Mouse (Mus musculus) frontal cortex, postnatal 25 days (tissue): ENCODE measurements around the gene Plekhg6.

Experiments used
- DNase-seq, 2 experiments: peaks; one replicate each; pipeline ENCODE4 v3.0.0; 2022; ENCODE audit warnings: low spot score in 2 of 2

The Plekhg6 gene

DNA sequence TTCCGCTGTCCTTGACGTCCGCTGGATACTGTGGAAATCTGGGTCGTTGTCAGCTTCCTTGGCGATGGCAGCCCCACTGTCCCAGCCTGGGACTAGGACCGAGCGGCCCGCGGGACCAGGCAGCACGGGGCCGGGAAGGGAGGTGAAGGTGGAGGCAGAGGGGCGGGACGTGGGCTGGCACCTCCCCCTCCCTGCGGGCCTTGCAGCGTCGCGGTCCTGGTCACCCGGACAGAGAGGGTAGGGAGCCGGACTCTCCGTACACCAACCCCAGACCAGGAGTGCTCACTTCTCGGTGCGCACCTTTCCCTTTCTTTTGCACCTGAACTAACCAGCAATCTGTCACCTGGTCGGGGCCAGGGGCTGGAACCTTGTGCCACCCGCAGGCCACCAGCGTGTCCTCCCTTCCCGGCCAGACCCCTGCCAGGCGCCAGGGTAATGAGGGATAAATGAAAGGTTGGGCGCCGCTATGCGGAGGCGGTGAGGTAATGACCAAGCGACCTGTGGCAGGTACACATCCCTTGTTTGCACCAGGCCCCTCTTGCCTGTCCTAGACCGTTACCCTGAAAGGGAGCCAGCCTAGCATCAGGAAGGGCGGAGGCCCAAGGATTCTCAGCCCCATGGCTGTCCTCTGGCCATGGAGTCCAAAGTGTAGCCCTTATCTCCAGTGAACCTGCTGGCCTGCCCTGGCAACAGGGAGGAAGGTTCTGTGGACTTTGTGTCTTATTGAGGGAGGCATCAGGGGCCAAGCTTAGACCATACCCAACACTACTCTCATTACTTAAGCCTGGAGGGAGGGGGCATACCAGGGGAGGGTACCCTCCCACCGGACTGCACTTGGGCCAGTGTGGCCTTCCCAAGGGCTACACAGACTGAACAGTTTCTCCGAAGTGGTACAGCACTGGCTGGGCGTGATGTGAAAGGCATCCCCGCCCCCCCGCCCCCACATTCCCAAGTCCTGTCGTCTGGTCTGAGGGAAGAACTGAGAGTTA lies at the start of gene Plekhg6:
Plekhg6 (minus strand) TSS at position 422 of the 989 bp plus-strand sequence.
- DNase-seq = no peak

DNA sequence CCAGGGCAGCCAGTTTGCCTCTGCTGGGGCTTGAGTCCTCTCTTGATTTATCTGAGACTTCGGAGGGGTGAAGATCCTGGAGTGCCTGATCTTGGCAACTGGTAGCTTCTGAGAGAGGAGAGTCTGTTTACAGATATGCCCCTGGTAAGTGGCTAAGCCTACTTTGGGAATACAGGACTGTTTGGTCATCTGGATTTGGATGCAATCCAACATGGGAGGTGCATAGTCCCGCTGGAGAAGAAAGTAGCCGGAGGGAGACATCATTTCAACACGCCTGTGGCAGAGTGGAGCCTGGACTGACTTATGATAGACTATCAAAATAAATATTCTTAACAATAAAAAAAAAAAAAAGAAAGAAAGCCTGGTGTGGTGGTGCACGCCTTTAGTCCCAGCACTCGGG lies 49.1 kb upstream of the Plekhg6 start:
- no peak for DNase-seq

DNA sequence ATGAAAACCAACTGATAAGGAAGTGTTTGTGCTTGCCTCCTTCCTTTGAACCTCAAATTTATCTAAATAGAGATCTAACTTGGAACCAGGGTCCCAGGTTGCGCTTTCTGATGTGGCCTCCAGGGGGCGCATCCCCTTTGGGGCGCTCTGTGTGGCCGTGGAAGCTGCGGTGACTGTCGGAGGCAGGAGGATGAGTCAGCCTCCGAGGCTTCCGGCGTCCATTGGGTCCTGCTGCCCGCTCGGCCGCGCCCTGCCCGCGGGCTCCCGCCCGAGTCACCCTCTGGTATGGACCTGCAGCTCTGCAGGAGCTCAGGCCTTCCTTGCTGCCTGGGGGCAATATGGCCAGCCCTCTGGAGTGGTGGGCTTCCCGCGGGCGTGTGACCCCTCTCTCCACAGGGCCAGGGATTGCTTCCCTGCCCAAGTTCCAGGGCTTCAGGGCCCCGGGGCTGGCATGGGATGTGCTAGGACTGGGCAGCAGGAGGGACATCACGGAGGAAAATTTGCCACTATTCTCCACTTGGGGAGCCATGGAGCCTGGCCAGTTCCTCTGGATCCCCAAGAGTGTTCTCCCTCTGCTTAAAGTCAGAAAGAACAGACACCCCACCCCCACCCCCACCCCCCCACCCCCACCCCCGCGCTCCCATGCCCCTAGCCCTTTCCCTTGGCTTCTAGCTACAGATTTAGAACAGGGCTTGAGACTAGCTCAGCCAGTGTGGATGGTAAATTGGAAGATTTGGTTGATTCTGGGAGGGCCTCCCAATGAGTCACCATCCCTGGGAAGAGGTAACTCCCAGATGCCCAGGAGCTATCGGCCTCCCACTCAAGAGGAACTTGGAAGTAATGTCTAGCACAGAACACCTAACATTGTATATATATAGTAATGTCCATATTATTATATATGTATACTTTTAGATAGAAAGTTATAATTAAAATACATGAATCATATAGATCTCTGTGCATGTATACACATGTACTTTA lies 46.1 kb upstream of the Plekhg6 start:
- peak; percentile 64 to 69 for DNase-seq

DNA sequence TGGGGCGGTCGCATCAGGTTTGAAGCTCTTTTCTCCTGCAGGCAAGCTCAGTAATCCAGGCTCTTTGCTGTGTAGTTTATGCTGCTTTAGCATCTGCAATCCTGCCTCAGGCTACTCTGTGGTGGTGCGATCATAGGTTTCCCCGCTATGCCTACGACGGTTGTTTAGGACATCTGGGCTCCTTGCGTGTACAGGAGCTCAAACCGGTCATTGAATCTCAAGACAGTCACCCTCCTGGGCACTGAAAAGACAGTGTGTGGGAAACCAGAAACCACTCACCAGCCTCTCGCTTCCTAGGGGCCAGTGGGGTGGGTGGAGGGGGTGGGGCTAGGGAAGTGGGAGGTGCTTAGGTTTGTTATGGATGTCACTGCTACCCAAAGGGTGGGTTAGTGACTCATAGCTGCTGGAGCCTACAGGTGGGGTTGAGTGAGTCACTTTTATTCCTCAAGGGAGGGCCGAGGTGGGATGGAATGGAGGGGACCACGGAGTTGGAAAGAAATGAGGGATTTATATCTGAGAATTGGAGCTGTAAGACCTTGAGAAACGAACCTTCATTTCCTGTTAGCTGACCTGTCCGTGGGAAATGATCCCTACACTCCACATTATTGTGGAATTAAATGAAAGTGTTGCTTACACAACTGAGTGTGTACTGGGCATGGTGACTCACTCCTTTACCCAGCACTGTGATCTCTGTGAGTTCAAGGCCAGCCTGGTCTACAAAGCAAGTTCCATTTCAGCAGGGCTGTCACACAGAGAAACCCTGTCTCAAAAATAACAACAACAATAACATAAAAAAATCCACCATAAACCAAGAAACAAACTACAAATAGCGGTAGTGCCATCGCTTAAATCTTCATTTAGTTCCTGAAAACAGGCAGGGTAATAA lies 44.9 kb upstream of the Plekhg6 start:
- DNase-seq = no peak

DNA sequence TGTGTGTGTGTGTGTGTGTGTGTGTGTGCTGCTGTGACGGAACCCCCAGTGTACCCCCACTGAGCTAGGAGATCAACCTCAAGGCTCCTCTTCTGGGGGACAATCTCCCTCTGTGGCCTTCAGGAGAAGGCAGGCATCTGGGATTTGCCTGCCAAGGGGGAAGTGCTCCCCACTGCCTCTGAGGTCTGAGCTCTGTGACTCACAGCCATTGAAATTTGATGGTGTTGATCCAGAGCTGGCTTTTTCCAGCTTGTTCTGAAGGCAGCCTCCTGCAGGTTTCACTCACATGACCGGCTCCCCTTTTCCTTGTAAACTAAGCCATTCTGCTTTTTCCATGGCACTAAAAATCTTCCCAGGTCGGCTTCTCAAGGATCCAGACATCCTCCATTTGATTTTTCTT lies 43.6 kb upstream of the Plekhg6 start:
- DNase-seq = no peak

DNA sequence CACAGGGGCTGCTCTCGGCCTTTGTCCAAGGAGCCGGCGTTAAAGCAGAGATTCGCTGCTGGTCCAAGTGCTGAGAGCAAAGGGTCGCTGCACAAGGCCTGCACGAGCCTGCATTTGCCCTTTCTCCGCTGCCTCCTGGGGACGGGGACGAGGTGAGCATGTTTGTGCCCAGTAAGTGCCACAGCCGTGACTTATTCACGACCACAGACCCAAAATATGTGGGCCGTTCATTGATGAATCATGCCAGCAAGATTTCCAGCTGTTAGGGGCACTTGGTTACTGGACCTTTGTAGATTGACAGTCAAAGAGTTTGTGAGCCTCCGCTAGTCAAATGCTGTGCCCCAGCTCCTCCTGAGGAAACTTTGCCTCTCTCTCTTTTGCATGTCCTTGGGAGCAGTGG lies 42.9 kb upstream of the Plekhg6 start:
- no peak for DNase-seq

DNA sequence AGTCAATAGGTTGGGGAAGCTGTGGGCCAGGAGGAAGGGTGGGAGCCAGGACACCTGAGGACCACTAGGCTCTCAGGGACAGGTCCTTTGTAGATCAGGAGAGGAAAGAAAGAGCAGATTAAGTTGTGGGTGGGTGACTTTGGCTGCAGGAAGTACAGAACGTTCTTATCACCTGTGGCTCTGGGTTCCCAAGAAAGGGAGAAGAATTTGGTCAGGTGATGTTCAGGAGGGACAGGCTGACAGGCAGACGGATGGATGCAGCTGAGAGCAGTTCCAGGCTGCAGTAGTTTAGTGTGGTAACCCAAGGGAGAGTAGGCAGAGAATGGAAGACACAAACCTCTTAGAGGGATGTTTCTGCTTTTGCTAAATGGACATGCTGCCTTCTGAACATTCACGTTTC lies 42.5 kb upstream of the Plekhg6 start:
- no peak for DNase-seq

DNA sequence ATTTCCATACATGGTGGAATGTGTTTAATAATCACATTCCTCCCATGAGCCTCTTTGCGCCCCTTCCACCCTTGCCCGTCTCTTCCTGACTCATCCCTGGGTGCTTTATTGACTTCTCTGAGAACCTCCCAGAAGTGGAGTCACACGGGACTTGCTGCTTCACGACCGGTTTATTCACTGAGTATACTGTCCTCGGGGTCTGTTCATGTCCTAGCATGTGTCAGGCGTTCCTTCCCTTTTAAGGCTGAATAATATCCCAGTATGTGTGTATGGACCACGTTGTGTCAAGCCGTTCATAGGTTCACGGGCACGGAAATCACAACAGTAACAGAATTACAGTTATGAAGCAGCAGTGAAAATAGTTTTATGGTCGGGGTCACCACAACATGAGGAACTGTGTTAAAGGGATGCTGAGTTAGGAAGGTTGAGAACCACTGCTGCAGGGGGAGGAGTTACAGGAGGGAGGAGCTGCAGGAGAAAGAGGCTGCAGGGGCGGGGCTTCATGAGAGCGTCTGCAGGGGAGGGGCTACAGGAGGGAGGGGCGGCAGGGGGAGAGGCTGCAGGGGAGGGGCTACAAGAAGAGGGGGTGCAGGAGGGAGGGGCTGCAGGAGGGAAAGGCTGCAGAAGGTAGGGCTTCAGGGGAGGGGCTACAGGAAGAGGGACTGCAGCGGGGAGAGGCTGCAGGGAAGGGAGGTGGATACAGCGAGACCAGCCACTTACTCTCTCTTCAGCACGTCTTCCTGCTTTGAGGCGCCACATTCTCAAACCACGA lies 41.6 kb upstream of the Plekhg6 start:
- no peak for DNase-seq

DNA sequence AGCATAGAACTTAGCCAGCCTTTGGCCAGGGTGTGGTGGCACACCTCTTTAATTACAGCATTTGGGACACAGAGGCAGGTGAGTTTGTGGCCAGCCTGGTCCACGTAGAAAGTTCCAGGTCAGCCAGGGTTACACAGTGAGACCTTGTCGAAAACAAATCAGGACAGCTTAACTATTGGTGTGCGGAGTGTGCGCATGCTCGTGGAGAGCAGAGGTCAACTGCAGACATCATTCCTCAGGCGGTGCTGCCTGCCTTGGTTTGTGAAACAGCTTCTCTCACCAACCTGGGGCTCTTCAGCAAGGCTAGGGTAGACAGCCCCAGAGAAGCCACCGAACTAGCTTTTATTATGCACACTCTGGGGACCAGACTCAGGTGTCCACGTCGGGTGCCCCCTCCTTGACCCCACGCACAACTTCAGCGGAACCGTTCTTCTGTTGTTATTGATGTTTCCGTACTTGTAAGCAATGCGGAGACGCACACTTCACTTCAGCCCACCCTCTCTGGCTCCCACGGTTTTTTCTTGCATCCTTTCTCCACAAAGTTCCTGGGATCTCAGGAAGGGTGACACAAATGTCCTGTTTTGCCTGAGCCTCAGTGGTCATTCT lies 40.0 kb upstream of the Plekhg6 start:
- no peak for DNase-seq

DNA sequence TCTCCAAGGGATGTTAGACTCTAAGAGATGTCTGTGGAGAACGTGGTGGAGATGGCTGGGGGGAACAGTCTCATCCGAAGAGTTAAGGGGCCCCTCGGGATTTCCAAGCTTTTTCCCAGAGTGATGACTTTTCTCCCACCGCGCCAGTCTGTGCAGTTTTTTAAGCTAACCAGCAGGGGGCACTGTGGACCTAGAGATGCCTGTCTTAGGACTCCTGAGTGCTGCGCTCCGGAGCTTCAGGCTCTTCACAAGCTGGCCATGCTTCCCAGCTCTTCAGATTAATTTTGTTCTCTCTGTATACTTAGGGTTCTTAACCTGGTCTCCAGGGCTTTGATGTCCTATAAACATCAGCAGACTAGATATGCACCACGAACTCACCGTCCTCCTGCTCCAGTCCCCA lies 38.2 kb upstream of the Plekhg6 start:
- DNase-seq = peak; percentile 36 to 72

DNA sequence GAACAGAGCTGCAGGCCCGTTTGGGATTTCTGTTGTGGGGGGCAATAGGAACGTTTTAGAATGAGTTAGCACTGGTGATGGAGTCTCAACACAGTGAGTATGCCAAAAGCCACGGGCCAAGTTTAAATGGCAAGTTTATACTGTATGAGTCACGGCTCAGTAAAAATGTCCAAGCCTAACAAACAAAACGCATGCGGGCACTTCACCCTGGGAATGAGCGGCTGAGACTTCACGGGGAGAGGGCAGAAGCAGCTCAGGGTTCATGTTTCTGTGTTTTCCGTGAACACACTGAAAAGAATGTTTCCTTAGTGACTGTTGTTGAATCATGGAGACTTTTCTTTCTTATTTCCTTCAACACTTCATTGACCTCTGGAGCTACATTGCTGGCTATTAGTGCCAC lies 32.7 kb upstream of the Plekhg6 start:
- DNase-seq = no peak

DNA sequence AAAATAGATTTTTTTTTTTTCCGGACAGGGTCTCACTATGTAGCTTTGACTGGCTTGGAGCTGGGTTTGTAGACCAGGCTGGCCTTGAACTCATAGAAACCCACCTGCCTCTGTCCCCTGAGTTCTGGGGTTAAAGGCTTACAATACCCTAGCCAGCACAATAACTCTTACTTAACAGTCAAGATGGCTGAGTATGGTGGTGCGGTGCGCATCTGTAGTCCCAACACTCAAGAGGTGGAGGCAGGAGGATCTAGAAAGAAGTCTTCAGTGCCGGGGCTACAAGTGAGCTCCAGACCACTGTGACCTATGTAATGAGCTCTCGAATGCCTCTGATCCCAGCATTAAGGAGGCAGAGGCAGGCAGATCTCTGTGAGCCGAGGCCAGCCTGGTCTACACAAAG lies 31.1 kb upstream of the Plekhg6 start:
- DNase-seq = no peak

DNA sequence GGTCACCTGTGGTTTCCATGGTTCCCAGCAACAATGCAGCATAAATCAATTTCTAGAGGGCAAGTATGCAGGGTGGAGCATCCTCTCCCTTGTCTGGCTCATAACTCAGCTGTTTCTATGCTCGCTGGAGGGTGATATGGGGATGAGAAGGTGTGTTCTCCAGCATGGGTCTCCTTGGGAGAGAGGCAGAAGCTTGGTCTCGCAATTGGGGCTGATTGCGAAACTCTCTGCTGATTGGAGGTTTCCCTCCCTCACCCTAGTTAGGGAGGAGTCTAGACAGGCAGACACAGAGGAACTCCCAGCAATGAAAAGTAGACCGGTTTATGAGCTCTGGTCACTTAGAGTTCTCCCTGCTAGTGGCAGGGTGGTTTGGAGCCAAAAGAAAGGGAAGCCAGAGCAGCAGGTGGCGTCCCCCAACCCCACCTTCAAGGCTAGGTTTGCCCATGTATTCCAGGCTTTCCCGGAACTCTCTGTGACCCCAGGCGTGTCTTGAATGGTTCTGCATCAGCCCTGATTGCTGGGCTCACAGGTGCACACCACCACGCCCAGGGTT lies 30.5 kb upstream of the Plekhg6 start:
- no peak for DNase-seq

DNA sequence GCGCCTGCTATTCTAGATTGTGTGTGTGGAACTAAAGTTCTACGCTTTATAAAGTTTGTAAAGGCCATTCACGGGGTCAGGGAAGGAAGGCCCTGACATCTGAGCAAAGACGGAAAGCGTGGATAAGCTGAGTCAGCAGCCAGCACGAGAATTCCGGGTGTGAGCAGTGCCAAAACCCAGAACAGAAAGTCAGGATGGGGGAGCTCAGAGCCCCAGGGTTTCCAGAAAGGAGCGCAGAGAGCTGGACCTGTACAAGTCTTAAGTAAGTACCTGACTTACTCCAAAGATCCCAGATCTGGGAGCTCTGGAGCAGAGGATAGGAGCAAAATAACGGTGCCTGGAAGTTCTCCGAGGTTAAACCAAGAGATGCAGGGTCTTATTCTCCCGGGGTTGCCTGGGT lies 30.0 kb upstream of the Plekhg6 start:
- DNase-seq = no peak

DNA sequence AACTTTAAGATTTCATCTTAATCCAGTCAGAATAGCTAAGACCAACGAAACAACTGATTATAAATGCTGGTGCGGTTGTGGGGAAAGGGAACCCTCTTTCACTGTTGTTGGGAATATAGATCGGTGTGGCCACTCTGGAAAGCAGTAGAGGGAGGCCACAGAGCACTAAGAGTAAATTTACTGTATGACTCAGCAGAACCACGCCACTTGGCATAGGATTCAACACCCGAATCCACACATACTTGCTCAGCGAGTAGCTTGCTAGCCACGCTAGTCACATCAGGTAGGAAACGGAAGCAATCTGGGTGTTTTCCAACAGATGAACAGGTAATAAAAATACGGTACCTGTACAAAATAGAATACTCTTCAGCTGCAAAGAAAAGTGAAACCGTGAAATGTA lies 27.1 kb upstream of the Plekhg6 start:
- no peak for DNase-seq

DNA sequence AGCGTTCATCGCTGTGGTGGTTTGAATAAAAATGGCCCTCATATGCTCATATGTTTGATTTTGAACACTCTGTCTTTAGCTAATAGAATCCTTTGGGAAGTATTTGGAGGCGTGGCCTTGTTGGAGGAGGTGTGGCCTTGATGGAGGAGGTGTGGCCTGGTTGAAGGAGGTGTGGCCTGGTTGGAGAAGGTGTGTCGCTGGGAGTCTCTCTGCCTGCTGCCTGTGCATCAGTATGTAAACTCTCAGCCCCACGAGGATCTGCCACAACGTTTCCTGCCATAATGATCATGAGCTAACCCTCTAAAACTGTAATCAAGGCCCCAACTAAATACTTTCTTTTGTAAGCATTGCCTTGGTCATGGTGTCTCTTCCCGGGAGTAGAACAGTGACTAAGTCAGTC lies 26.6 kb upstream of the Plekhg6 start:
- DNase-seq = no peak

DNA sequence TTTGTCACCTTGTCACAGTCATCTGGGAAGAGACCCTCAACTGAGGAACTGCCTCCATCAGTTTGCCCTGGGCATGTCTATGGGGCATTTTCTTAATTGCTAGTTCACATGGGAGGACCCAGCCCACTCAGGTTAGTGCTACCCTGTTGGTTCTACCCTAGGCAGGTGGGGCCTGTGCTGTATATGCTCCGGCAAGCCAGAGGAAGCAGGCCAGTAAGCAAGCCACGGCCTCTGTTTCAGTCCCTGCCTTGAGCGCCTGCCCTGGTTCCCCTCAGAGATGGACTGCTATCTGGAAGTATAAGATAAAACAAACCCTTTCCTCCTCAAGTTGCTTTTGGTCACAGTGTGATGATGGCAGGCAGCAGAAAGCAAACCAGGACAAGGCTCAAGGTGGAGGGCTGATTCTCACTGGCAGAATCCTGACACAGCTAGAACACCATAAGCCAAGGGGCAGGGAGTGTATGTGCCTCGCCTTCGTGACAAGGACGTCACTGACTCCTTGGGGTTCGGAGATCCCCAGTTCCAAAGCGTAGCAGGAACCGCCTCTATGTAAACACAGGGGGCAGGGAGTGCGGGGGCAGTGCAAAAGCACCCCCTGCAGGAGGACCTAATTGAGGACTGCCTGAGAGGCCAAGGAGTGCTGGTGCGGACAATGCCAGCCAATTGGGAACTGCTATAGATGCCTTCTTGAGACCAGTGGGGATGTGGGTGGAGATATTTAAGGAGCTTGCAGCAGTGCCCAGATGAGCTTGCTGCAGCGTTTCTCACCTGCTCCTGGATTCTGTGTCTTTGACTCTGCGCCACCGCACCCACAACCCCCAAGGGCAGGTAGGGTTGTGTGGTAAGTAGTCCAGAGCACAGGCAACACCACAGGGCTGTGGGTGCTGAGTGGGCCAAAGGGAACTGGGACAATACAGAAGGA lies 25.1 kb upstream of the Plekhg6 start:
- DNase-seq = no peak

DNA sequence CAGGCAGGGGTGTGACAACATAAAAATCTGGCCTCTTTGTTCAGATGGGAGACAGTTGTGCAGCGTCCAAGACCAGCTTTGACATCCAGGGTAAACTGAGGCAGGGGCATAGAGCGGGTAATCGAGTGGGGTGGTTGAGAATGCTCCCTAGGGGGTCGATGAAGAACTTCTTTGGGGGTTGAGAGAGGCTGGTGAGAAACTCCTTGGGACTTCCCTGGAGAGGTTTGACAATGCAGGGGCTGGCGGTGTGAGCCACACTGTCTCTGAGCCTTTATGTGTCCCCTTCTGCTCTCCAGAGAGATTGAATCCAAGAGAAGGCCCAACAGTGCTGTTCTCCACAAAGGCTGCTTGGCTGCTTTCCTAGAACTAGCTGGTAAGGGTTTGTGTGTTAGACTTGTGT lies 9.3 kb upstream of the Plekhg6 start:
- no peak for DNase-seq

DNA sequence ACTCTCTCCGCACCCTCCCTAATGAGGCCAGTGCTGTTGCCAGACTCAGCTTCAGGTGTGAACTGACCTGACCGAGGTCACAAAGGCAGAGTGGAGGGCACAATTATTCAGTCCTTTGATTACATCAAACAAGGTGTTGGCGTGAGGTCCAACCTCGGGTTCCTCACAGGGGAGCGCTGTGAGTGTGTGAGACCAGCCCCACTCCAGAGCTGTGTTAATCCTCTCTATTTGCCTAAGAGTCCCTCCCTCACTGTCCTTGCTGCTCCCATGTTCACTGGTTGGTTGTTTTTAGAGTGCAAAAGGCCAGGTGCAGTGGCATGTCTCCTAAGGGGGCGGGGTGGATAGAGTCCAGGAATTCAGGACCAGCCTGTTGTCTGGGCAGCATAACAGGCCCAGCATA lies 5.5 kb upstream of the Plekhg6 start:
- no peak for DNase-seq
